Mouse (Mus musculus) kidney, adult 2 months (tissue): ENCODE measurements around the gene Slc36a2.

ENCODE experiments used
- CTCF ChIP-seq: fragments of 200-500 bp; conservative IDR thresholded peaks from 2 replicates; pipeline ENCODE4 v1.5.1; 2011; ENCODE audit warnings: low read depth, mild to moderate bottlenecking, control low read depth, low read length, moderate library complexity, mixed read lengths; ENCODE audit not compliant: insufficient read depth, insufficient read length
- POLR2A ChIP-seq: fragments of 200-500 bp; IDR thresholded peaks from one replicate; pipeline ENCODE4 v1.6.1; 2011; ENCODE audit warnings: low read depth, low read length, control low read depth

GRCm38 (mm10) chr11:55141502-55141901 lies 43.4 kb downstream of the Slc36a2 start:
- TF ChIP-seq CTCF (no peak), POLR2A (no peak)
